Mouse (Mus musculus) megakaryocyte, adult 5-6 weeks (primary cell): ENCODE results near the gene Elovl5. TPM values are rescaled to one million over a fixed set of nuclear protein-coding genes. Genes with fewer than 3 reads are reported as not detected.
"Not testable (repeated sequence)": the region's sequence is repeated elsewhere in the genome, so short reads cannot be mapped to it uniquely, and the experiment has no call there.

Experiments
- ATAC-seq: 2 replicates; pipeline ENCODE4 v1.8.0; 2016; ENCODE audit warnings: mild to moderate bottlenecking, inconsistent platforms; ENCODE audit not compliant: poor library complexity, severe bottlenecking
- total RNA-seq, 2 experiments: library from RNA; stranded (forward) in 1 of 2; stranded (reverse) in 1 of 2; fragments of 153-499, 151-499 nt in 1 of 2; fragments of 221-1000, 200-1000 nt in 1 of 2; gene quantifications; 2 replicates each; pipeline versions ENCODE4 v1.2.3 to v1.2.4; 2015 to 2017

The Elovl5 gene
- total RNA-seq, 2 experiments from 2014 or later = 49.3 to 52.8 TPM

DNA sequence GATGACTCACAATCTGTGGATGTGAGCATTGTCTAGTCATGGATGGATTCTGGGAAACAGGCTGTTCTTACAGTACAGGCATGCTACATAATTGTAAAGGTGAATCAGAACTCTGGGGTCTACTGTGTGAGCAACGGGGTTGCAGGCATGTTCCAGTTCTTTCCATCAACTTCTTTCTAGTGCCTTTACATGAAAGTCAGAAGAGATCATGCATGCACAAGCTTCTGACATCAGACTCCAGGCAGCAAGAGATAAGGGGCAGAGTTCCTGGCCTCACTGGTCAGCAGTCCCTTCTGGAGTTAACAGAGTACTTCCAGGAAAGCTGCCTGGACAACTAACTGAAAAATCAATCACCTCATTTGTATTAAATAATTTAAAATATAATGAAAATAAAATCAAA is 75.9 kb downstream of the Elovl5 start:
- ATAC-seq = no peak

DNA sequence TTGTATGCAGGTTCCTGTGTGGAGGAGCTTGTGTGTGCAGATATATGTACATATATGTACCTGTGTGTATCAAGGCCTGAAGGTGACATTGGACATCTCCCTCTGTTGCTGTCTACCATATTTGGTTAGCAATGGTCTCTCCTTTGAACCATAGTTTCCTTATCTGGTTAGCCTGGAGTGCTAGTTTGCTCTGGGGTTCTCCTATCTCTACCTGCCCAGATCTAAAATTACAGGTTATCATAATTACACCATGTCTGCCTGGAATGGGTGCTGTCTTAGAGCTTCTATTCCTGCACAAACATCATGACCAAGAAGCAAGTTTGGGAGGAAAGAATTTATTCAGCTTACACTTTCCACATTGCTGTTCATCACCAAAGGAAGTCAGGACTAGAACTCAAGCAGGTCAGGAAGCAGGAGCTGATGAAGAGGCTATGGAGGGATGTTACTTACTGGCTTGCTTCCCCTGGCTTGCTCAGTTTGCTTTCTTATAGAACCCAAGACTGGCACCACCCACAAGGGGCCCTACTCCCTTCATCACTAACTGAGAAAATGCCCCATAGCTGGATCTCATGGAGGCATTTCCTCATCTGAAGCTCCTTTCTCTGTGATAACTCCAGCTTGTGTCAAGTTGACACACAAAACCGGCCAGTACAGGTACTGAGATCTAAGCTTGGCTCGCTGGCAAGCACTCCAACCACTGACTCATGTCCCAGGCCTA is 76.5 kb downstream of the Elovl5 start:
- not testable (repeated sequence) for ATAC-seq

DNA sequence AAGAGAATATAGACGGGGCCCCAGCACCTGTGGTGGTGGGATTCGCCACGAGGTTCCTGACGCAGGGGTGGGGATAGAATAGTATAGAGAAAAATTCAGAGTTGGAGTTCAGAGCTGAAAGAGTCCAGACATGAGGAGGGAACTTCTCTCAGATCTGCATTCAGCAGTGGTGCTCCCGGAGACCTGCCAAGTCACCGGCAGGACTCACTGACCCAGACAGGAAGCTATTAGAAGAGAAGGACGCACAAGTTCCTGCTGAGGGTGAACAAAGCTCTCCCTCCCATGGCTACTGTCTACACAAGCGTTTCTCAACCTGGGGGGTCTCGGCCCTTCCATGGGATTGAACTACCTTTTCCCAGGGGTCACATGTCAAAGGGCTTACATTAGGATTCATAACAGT is 78.1 kb downstream of the Elovl5 start:
- no peak for ATAC-seq

GRCm38 (mm10) chr9:78000586-78001500 is 83.7 kb downstream of the Elovl5 start:
- no peak for ATAC-seq

DNA sequence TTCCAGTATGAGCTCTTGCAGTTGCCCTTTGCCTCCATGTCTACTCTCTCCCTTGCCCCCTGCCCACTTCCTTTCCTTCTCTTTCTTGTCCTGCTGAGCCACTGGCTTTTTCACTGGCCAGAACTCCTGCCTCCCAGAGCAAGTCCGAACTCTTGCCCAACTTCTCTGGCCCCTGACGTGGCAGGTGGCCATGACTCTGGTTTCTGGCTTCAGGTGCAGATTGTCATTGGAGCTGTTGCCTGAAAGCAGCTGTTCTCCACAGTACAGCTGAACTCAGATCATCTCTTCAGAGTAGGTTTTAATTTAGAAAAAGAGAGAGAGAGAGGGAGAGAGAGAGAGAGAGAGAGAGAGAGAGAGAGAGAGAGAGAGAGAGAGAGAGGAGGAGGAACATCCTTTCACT is 86.1 kb downstream of the Elovl5 start:
- no peak for ATAC-seq

DNA sequence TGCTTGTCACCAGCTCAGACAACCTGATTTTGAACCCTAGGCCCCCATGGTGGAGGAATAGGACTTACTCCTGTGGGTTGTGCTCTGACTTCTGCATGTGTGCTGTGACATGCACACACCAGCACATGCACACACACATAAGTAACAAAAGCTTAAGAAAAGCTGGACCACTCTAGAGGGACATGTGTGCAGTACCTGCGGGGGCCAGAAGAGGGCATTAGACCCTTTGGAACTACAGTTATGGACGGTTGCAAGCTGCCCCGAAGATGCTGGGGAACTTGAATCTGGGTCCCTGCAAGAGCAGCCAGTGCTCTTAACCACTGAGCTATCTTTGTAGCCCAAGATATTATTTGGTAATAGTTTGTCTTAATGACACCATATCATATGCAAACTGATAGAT is 88.3 kb downstream of the Elovl5 start:
- ATAC-seq = peak; percentile 74

DNA sequence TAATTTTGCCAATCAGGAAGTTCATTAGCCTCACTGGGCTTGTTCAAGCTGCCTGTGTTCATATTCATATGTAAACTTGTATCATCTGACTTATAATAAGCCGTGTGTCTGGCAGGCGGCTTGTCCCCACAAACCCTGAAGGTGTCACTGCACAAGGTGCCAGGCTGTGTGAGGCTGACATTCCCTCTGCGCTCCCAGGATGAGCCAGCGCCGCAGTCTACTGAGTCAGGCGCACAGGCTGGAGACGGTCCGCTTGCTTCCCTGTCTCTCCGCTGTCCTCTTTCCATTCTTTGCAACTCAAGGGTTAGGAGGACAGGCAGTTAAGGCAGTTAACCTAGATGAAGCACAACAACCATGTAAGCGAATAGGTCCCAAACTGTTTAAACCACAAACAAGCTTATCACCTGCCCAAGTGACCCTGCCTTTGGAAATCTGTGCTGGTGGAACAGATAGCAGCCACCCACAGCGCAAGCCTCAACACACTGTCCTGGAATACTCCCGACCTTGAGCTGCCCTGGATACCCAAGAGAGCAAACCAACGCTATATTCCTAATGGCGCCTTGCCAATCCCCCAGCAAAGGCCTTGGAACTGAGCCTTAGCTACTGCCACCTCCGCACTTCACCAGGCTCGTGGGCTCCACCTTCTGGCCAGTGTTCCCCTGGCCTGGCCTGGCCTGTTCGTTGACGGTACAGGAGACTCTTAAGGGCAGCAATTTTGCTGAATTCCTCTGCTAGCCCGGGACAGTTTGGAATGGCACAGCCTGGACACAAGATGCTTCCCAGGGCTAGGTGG is 89.2 kb downstream of the Elovl5 start:
- peak; percentile 81 for ATAC-seq

DNA sequence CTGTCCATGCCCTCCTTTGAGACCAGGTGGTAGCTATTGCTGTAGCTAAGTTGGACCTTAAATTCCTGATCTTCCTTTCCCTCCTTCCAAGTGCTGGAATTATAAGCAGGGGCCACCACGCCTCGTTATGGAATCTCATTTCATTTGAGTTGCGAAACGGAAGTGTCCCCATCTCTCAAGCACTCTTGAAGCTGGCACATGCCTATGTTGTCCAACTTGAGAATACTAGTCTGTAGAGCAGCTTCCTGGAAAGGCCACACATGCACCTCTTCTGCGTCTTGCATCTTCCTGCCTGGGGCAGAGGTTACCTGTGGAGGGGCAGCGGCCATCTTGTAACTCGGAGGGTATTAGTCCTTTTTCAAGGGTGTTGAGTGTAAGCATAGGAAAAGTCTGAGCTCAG is 92.2 kb downstream of the Elovl5 start:
- ATAC-seq = no peak

- no peak for ATAC-seq
Observed at GRCm38 (mm10) chr9:78010187-78010586, 93.0 kb downstream of the Elovl5 start.

DNA sequence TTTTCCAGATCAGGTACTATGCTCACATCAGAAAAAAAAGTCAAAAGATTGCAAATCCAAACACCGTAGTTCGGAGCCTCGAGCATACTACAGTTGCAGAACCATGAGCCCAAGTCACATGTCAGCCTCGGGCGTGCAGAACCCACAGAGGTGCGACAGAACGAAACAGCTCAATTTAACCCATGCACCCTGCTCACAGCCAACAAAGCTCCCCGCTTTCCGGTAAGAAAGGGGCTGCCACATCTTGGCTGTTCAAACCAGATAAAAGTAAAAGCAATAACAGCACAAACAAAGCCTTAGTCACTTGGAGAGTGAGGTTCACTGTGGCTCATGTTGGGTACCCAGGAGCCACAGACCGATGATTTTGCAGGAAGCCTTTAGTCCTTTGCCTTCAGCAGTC is 93.5 kb downstream of the Elovl5 start:
- ATAC-seq = peak; percentile 41

DNA sequence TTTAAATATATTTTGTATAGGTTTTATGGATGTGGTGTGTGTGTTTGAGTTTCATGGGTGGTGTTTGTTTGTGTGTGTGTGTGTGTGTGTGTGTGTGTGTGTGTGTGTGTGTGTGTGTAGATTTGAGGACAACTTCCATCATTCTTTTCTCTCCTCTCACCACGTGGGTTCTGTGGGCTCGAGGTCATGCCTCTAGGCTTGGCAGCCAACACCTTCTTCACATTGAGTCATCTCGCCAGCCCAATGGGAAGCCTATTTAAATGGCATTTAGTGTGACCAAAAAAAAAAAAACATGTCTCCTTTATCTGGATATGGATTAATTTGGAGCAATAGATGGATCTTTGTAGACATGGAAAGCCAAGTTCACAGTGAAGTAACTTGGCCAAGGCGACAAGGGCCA is 94.9 kb downstream of the Elovl5 start:
- no peak for ATAC-seq

DNA sequence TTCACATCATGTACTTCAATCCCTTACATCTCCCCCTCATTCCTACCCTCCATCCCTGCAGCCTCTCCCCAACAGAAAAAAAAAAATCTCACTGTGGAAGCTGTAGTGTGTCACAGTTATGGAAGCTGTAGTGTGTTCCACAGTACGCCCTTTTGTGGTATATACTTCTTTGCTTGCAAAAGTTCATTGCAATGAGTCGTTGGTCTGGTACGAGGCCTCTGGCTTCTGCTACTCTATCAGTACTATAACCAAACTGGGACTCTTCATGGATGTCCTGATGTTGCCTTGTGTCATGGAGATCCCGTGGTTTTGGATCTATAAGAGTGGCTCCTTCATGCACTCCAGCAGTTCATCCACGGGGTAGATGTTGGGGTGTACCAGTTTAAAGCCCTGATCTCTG is 95.5 kb downstream of the Elovl5 start:
- no peak for ATAC-seq

GRCm38 (mm10) chr9:78013813-78014212 is 96.6 kb downstream of the Elovl5 start:
- ATAC-seq = no peak

- ATAC-seq = no peak
Observed at GRCm38 (mm10) chr9:78015816-78016215, 98.7 kb downstream of the Elovl5 start.

- ATAC-seq = no peak
Observed at GRCm38 (mm10) chr9:78016288-78016687, 99.1 kb downstream of the Elovl5 start.

GRCm38 (mm10) chr9:78021256-78021655 is 104.1 kb downstream of the Elovl5 start:
- ATAC-seq = no peak

DNA sequence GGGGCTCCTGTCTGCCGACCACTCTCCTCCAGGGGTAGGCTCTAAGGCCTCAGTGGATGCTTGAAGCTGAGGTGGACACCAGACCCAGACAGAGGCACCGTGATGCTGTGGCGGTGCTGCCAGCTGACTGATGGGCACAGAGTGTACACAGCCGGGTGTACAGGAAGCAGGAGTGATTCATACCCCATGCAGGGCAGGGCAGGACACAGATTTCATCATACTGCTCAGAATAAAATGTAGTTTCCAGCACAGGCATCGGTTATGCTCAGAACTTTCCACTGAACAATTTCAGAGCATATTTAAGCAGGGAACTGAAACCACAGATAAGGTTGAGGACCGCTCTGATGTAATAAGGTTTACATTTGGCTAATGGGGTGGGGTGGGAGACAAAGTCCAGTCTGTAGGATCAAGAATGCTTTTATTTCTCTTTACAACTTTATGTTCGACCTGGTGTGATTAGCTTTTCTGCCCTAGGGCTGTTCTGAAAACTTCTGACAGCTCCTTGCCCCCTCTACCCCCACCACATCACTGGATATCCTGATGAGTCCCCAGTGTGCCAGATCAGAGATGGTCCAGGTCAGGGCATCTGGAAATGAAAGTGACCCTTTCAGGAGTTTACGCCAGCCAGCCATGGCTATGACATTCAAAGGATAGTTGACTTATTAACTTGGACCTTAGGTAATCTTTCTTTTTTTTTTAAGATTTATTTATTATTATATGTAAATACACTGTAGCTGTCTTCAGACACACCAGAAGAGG is 105.2 kb downstream of the Elovl5 start:
- peak; percentile 89 for ATAC-seq

GRCm38 (mm10) chr9:78024823-78025222 is 107.7 kb downstream of the Elovl5 start:
- ATAC-seq = 0 out of 2 replicates have a peak, but pooled peaks have one; percentile 47

- ATAC-seq = no peak
Observed at GRCm38 (mm10) chr9:78027099-78027498, 109.9 kb downstream of the Elovl5 start.

DNA sequence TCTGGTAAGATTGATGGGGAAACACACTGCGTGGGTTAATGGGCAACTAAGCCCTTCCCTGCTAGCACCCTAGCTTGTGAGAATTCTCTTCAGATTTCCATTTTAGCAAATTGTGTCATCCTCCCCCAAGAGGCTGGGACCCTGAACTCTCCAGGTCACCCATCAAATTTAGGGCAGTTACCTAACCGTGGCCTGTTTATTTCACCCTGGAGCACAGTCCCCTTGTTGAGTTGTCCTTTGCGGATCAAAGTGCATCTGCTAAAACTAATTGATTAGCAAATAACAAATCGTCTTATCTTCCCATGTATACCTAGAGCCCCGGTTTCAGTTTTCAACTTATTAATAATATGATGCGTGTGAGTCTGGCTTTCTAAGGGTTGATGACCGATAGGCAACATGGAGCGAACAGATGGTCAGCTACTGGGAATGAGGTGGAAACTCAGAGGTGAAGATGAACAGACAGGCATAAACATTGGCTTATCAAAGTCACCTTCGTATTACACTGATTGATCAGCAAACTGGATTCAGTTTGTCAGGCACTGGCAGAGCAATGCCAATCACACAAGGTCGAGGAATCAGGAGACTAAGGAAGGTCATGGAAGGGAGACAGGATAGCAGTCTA is 113.8 kb downstream of the Elovl5 start:
- ATAC-seq = no peak
